Mouse (Mus musculus) stomach, postnatal 0 days (tissue): ENCODE measurements around the gene Arhgef3.

Experiments used
- CTCF ChIP-seq: IDR thresholded peaks from 2 replicates; pipeline ENCODE4 v1.5.1; 2016; ENCODE audit warnings: antibody characterized with exemption, low read depth, mild to moderate bottlenecking, moderate library complexity
- EP300 ChIP-seq: optimal IDR thresholded peaks from 2 replicates; pipeline ENCODE3; 2016; ENCODE audit warnings: antibody characterized with exemption

DNA sequence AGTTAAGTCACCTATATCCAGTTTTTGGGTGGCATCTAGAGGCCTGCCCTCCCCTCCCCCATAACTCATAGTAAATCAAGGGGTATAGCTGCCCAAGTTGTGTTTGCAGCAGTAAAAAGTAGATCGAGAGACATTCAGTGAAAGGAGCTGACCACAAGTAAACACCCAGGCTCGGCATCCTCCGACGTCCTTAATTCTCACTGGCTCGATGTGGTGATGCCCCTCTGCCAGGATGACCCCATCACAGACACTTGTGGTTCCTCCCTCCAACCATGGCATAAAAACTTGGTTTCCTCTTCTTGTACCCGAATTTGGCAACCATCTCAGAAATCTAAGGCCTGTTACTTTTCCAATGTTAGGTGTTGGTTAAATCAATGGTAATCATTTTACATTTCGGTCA lies 118.4 kb downstream of the Arhgef3 start:
- TF ChIP-seq CTCF, result no peak
- TF ChIP-seq EP300, result no peak
